ENCODE assay signal across 9 mouse cellular contexts in the genomic region with DNA sequence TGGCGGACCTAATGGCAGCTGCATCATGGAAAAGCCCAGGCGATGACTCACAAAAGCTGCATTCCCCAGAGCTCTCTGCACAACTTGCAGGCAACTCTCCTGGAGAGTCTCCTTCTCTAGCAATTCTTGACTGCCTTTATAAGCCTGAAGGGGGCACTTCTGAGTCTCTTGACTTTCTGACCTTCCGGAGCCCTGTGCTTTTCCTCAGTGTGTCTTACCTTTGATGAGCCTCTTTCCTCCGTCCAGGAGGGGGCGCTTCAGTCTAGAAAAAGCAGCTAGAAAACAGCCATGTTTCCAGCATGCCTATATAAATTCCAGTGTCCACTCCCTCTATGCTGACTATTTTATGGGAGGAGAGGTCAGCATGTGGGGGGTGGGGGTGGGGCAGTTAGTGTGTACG.
DNase-seq lines count a peak whose midpoint lies in the region; ATAC-seq and TF ChIP-seq lines count a peak whose summit lies in the region.
"Had no signal": no experiment of that assay in that cellular context is flagged by ENCODE, and none has a peak within 500 bp of the region (broad histone marks: within the 10 kb centered on the region; RNA-seq: fewer than 3 reads in every experiment).

No protein-coding gene starts in this region.

- no peaks in the 10 kb centered on the region for H3K9me3 ChIP-seq in intestine, embryonic 14.5 days (ENCODE audit: control insufficient read depth, low read length)
- H3K9me3 ChIP-seq in intestine, embryonic 15.5 days, result no peaks in the 10 kb centered on the region
- H3K9me3 ChIP-seq in ES-Bruce4 (replicated peaks; ENCODE audit: control insufficient read depth, insufficient read depth, low read length, poor library complexity, severe bottlenecking), result 0 out of 2 replicates have a peak, but pooled peaks cover 2% of the 10 kb centered on the region
- no peaks in the 10 kb centered on the region for H3K9me3 ChIP-seq in heart, postnatal 0 days (replicated peaks; ENCODE audit: control insufficient read depth, low read length)

- H3K36me3 ChIP-seq in intestine, embryonic 14.5 days (ENCODE audit: control insufficient read depth, insufficient read depth, low read length), result no peaks in the 10 kb centered on the region
- H3K36me3 ChIP-seq in intestine, embryonic 15.5 days, result no peaks in the 10 kb centered on the region
- H3K36me3 ChIP-seq in ES-Bruce4 (ENCODE audit: control insufficient read depth, insufficient read depth, low read length, poor library complexity, severe bottlenecking), result no peaks in the 10 kb centered on the region
- no peaks in the 10 kb centered on the region for H3K36me3 ChIP-seq in heart, postnatal 0 days (replicated peaks; ENCODE audit: control insufficient read depth, insufficient read depth, low read length)

- H3K27me3 ChIP-seq in intestine, embryonic 14.5 days (replicated peaks; ENCODE audit: control insufficient read depth, insufficient read depth, low read length), result no peaks in the 10 kb centered on the region
- H3K27me3 ChIP-seq in intestine, embryonic 15.5 days (replicated peaks), result no peaks in the 10 kb centered on the region
- no peaks in the 10 kb centered on the region for H3K27me3 ChIP-seq in ES-Bruce4 (ENCODE audit: control insufficient read depth, insufficient read depth, low read length, poor library complexity, severe bottlenecking)
- no peaks in the 10 kb centered on the region for H3K27me3 ChIP-seq in heart, postnatal 0 days (ENCODE audit: control insufficient read depth, insufficient read depth, low read length)

- H3K4me2 ChIP-seq in intestine, embryonic 14.5 days (ENCODE audit: low read length), result no peak overlapping the region
- H3K4me2 ChIP-seq in intestine, embryonic 15.5 days (replicated peaks), result no peak overlapping the region
- no peak overlapping the region for H3K4me2 ChIP-seq in heart, postnatal 0 days (ENCODE audit: low read depth, low read length)

- DNase-seq in intestine, embryonic 14.5 days (ENCODE audit: low spot score), result peak; percentile 54
- DNase-seq in c-Kit-positive CD71-positive TER-119-positive erythroid progenitor cells, embryonic 14.5 days (ENCODE audit: low spot score), result peak; percentile 57
- peak; percentile 25 for DNase-seq in heart, postnatal 0 days (ENCODE audit: low spot score)
- DNase-seq in lung, postnatal 25 days (ENCODE audit: low spot score), result peak; percentile 50
- peak; percentile 39 to 66 for DNase-seq in thymus, postnatal 10 days (ENCODE audit: low spot score in 2 of 2)
- DNase-seq in right cerebral cortex, adult 2 months (ENCODE audit: low spot score in 2 of 2), result no peak

- no peak overlapping the region for H3K9ac ChIP-seq in intestine, embryonic 14.5 days (ENCODE audit: low read length)
- no peak overlapping the region for H3K9ac ChIP-seq in intestine, embryonic 15.5 days
- no peak overlapping the region for H3K9ac ChIP-seq in ES-Bruce4 (ENCODE audit: low read depth, poor library complexity, severe bottlenecking)
- no peak overlapping the region for H3K9ac ChIP-seq in heart, postnatal 0 days (replicated peaks; ENCODE audit: low read depth, low read length)

- H3K4me3 ChIP-seq in intestine, embryonic 14.5 days (ENCODE audit: low read depth, low read length), result no peak overlapping the region
- no peak overlapping the region for H3K4me3 ChIP-seq in intestine, embryonic 15.5 days (replicated peaks)
- H3K4me3 ChIP-seq in ES-Bruce4 (ENCODE audit: low read depth, low read length), result no peak overlapping the region
- no peak overlapping the region for H3K4me3 ChIP-seq in heart, postnatal 0 days (ENCODE audit: low read depth, low read length)
- H3K4me3 ChIP-seq: myocyte had no signal

- WGBS in intestine, embryonic 14.5 days, result 70% methylated on average over 6 of the region's 6 CpGs
- 75% methylated on average over 6 of the region's 6 CpGs for WGBS in intestine, embryonic 15.5 days
- WGBS in heart, postnatal 0 days, result 66% methylated on average over 6 of the region's 6 CpGs

- no peak overlapping the region for H3K27ac ChIP-seq in intestine, embryonic 14.5 days (ENCODE audit: low read depth)
- no peak overlapping the region for H3K27ac ChIP-seq in intestine, embryonic 15.5 days
- no peak overlapping the region for H3K27ac ChIP-seq in ES-Bruce4 (ENCODE audit: insufficient read depth, low read length)
- no peak overlapping the region for H3K27ac ChIP-seq in heart, postnatal 0 days (ENCODE audit: low read depth)

- peak; percentile 45 for TF ChIP-seq CTCF in ES-Bruce4 (IDR thresholded peaks at IDR 0.05; ENCODE audit: low read depth, low read length)
- TF ChIP-seq CTCF in heart, postnatal 0 days (IDR thresholded peaks at IDR 0.05; ENCODE audit: low read depth), result peak; percentile 48

- no peak for ATAC-seq in intestine, embryonic 14.5 days (replicated peaks; ENCODE audit: low FRiP score, low TSS enrichment, low read depth)
- no peak for ATAC-seq in intestine, embryonic 15.5 days
- ATAC-seq in heart, postnatal 0 days (ENCODE audit: insufficient read depth, low read depth), result peak; percentile 47; the same call in 1 of the 2 replicates

- TF ChIP-seq POLR2A in ES-Bruce4 (IDR thresholded peaks at IDR 0.05; ENCODE audit: insufficient read depth, low read length), result no peak

- TF ChIP-seq EP300 in ES-Bruce4 (IDR thresholded peaks at IDR 0.05; ENCODE audit: insufficient read depth, low read depth, low read length), result no peak
- TF ChIP-seq EP300 in heart, postnatal 0 days (IDR thresholded peaks at IDR 0.05; ENCODE audit: low read depth), result no peak

- H3K4me1 ChIP-seq in intestine, embryonic 14.5 days (replicated peaks; ENCODE audit: control insufficient read depth, insufficient read depth, low read length), result no peaks in the 10 kb centered on the region
- no peaks in the 10 kb centered on the region for H3K4me1 ChIP-seq in intestine, embryonic 15.5 days (replicated peaks)
- peaks cover 3% of the 10 kb centered on the region for H3K4me1 ChIP-seq in ES-Bruce4 (ENCODE audit: control insufficient read depth, insufficient read depth, low read length)
- no peaks in the 10 kb centered on the region for H3K4me1 ChIP-seq in heart, postnatal 0 days (ENCODE audit: control insufficient read depth, insufficient read depth)

Comparison
In these comparisons a context has a peak if more than half of its experiments do, and no peak if none do; other contexts are left out.
1. DNase-seq: peak in intestine, embryonic 14.5 days (single experiment), c-Kit-positive CD71-positive TER-119-positive erythroid progenitor cells, embryonic 14.5 days (single experiment), heart, postnatal 0 days (single experiment), lung, postnatal 25 days (single experiment) and thymus, postnatal 10 days (2 of 2); none in right cerebral cortex, adult 2 months (0 of 2).